In genomic region chr11:97899822-97900221, GRCm38 (mm10) we compare ENCODE assay signal across 9 mouse cellular contexts. TPM values are rescaled to one million over a fixed set of nuclear protein-coding genes. Genes with fewer than 3 reads are reported as not detected.
A peak's percentile ranks its signal among the peaks of the same experiment; 100 is the strongest.
DNase-seq lines count a peak whose midpoint lies in the region; ATAC-seq and TF ChIP-seq lines count a peak whose summit lies in the region.
"Had no signal": no experiment of that assay in that cellular context is flagged by ENCODE, and none has a peak within 500 bp of the region (broad histone marks: within the 10 kb centered on the region; RNA-seq: fewer than 3 reads in every experiment).

No protein-coding gene starts in this region.

- no peaks in the 10 kb centered on the region for H3K27me3 ChIP-seq in E14TG2a.4 (ENCODE audit: insufficient read depth, low read length)
- H3K27me3 ChIP-seq in lung, embryonic 15.5 days, result no peaks in the 10 kb centered on the region

- peaks cover 41% of the 10 kb centered on the region for H3K4me1 ChIP-seq in E14TG2a.4 (replicated peaks; ENCODE audit: low read depth, low read length)
- peaks cover 3% of the 10 kb centered on the region; the same call in 1 of the 2 replicates for H3K4me1 ChIP-seq in embryonic fibroblast, embryonic 13.5 days (ENCODE audit: control insufficient read depth, insufficient read depth, low read length)
- H3K4me1 ChIP-seq in lung, embryonic 15.5 days, result 0 out of 2 replicates have a peak, but pooled peaks cover 4% of the 10 kb centered on the region
- H3K4me1 ChIP-seq: megakaryocyte, embryonic 14.5 days had no signal

- no peaks in the 10 kb centered on the region for H3K36me3 ChIP-seq in E14TG2a.4 (ENCODE audit: insufficient read depth, low read length)
- H3K36me3 ChIP-seq in lung, embryonic 15.5 days, result no peaks in the 10 kb centered on the region

- H3K4me3 ChIP-seq in E14TG2a.4 (replicated peaks; ENCODE audit: low read length), result no peak overlapping the region
- H3K4me3 ChIP-seq in embryonic fibroblast, embryonic 13.5 days (ENCODE audit: insufficient read depth, low read length), result no peak overlapping the region
- no peak overlapping the region for H3K4me3 ChIP-seq in lung, embryonic 15.5 days
- H3K4me3 ChIP-seq: megakaryocyte, embryonic 14.5 days had no signal

- no peak overlapping the region for H3K9ac ChIP-seq in lung, embryonic 15.5 days

- intact Hi-C loops in heart, postnatal 10 days (cut with DNase I), result loop anchor here (1.0 to 2.0 kb wide), 2 partner anchors 87 to 175 kb away; no protein-coding TSS in a partner anchor

- TF ChIP-seq CTCF in E14TG2a.4 (conservative IDR thresholded peaks at IDR 0.05; ENCODE audit: low read length), result peak; percentile 81
- TF ChIP-seq CTCF in embryonic fibroblast, embryonic 13.5 days (IDR thresholded peaks at IDR 0.05; ENCODE audit: borderline replicate concordance, insufficient read depth, low read length), result peak; percentile 44; the same call in 1 of the 2 replicates

- H3K9me3 ChIP-seq in E14TG2a.4 (ENCODE audit: low read length), result no peaks in the 10 kb centered on the region
- H3K9me3 ChIP-seq in lung, embryonic 15.5 days, result no peaks in the 10 kb centered on the region

- WGBS in large intestine, adult 2 months, result 1% methylated on average over 2 of the region's 2 CpGs
- WGBS in lung, embryonic 15.5 days, result 2% methylated on average over 2 of the region's 2 CpGs

- H3K4me2 ChIP-seq in lung, embryonic 15.5 days, result no peak overlapping the region

- ATAC-seq in lung, embryonic 15.5 days (ENCODE audit: borderline replicate concordance, extremely low read depth, low FRiP score, low TSS enrichment), result peak; percentile 44; the same call in 1 of the 2 replicates

- TF ChIP-seq POLR2A in embryonic fibroblast, embryonic 13.5 days (IDR thresholded peaks at IDR 0.05; ENCODE audit: low read depth, low read length), result no peak

- peak; percentile 96 for DNase-seq in brain, adult 2 months (ENCODE audit: low read depth, low spot score)
- peak; percentile 91 to 96 for DNase-seq in heart, postnatal 10 days
- DNase-seq in large intestine, adult 2 months (ENCODE audit: low read depth, low spot score), result peak; percentile 72
- peak; percentile 67 for DNase-seq in retina, adult 2 months (ENCODE audit: low read depth, low spot score)
- DNase-seq in thymus, postnatal 36 days, result peak; percentile 71 to 75

- no peak overlapping the region for H3K27ac ChIP-seq in embryonic fibroblast, embryonic 13.5 days (ENCODE audit: insufficient read depth, low read length)
- no peak overlapping the region for H3K27ac ChIP-seq in lung, embryonic 15.5 days

RNA-seq across cellular contexts. Expression of gene Fbxo47, which starts 15.9 kb away (rescaled TPM):
- polyA plus RNA-seq in embryonic fibroblast, embryonic 13.5 days (2011; ENCODE audit: insufficient read length, low read depth, missing spikeins), result 0.53 and 1.4 TPM in 2 replicates
- total RNA-seq in heart, postnatal 10 days (2021), result under 1 TPM; 0.55 to 0.69 TPM
- polyA plus RNA-seq in large intestine, adult 2 months (2012; rRNA removed), result 0.27 and 0.33 TPM in 2 replicates
- polyA plus RNA-seq in lung, embryonic 15.5 days (2015; fragmentation: Nextera tagmentation; extraction: Ambion mirVana), result 0.42 and 0.64 TPM in 2 replicates

RNA-seq across cellular contexts. Expression of gene B230217C12Rik, which starts 59.2 kb away (rescaled TPM):
- 4.8 and 7.2 TPM in 2 replicates for polyA plus RNA-seq in embryonic fibroblast, embryonic 13.5 days (2011; ENCODE audit: insufficient read length, low read depth, missing spikeins)
- total RNA-seq in heart, postnatal 10 days (2021), result 1 to 10 TPM in 1 of 2 experiments, under 1 TPM in 1; 0.84 to 1.0 TPM
- polyA plus RNA-seq in large intestine, adult 2 months (2012; rRNA removed), result 1.2 and 1.4 TPM in 2 replicates
- polyA plus RNA-seq in lung, embryonic 15.5 days (2015; fragmentation: Nextera tagmentation; extraction: Ambion mirVana), result 4.2 and 4.4 TPM in 2 replicates
